Comparison of ENCODE assay signal across 12 mouse cellular contexts in the genomic region with DNA sequence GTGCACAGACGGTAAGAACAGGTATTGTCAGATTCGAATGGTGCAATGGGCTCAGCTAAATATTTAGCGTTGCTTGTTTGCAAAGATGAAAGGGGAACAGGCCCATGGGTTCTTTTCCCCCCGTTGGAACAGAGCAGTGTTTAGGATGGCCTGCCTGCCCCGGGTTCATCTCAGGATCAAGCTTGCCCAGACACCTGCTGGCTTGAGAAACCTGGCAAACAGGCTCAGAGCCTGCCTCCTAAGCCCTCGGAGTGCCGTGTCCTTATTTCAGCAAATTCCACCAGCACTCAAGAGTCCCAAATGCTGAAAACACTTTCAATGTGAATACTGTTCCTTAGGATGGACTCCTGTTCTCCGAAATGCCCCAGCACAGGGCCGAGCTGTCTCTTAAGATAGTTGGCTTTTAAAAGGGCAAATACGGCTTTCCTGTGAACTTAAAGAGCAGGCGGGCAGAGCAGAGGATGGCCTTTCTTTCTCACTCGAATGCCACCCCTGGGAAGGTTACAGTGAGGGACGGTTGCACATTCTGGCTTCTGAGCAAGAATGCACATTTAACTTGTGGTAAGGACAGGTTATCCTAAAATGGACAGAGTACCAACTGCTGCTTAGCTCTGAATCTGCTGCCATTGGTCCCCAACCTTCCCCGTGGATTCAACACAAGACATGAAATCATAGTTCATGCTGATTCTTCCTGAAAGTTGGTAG. TPM values are rescaled to one million over a fixed set of nuclear protein-coding genes. Genes with fewer than 3 reads are reported as not detected.
DNase-seq lines count a peak whose midpoint lies in the region; ATAC-seq and TF ChIP-seq lines count a peak whose summit lies in the region.
"Had no signal": no experiment of that assay in that cellular context is flagged by ENCODE, and none has a peak within 500 bp of the region (broad histone marks: within the 10 kb centered on the region; RNA-seq: fewer than 3 reads in every experiment).

No protein-coding gene starts in this region.

- 82% methylated on average over 14 of the region's 14 CpGs for WGBS in kidney, adult 2 months
- 89% methylated on average over 14 of the region's 14 CpGs for WGBS in kidney, embryonic 14.5 days
- WGBS in limb, embryonic 15.5 days = 72% methylated on average over 14 of the region's 14 CpGs

- ATAC-seq in kidney, embryonic 14.5 days (ENCODE audit: low FRiP score, low TSS enrichment) = no peak
- no peak for ATAC-seq in limb, embryonic 15.5 days (ENCODE audit: insufficient number of reproducible peaks, low FRiP score, low TSS enrichment, low read depth)
- ATAC-seq: forebrain, embryonic 15.5 days had no signal

- H3K4me3 ChIP-seq in kidney, adult 2 months (ENCODE audit: insufficient read depth, low read depth, low read length) = no peak overlapping the region
- no peak overlapping the region for H3K4me3 ChIP-seq in kidney, embryonic 14.5 days (ENCODE audit: low read length)
- H3K4me3 ChIP-seq in cortical plate, adult 2 months (ENCODE audit: insufficient read depth, low read length) = peak overlapping the region; percentile 37; the same call in 1 of the 2 replicates
- H3K4me3 ChIP-seq in limb, embryonic 15.5 days = no peak overlapping the region
- H3K4me3 ChIP-seq: forebrain, embryonic 15.5 days; myocyte had no signal

- H3K36me3 ChIP-seq in kidney, adult 2 months (ENCODE audit: control insufficient read depth, insufficient read depth, low read length) = no peaks in the 10 kb centered on the region
- H3K36me3 ChIP-seq in kidney, embryonic 14.5 days (ENCODE audit: control insufficient read depth, insufficient read depth, low read length) = peaks cover 3% of the 10 kb centered on the region; the same call in 1 of the 2 replicates
- peaks cover 12% of the 10 kb centered on the region; the same call in 1 of the 2 replicates for H3K36me3 ChIP-seq in limb, embryonic 15.5 days

- no peaks in the 10 kb centered on the region for H3K27me3 ChIP-seq in kidney, adult 2 months (replicated peaks; ENCODE audit: control insufficient read depth, insufficient read depth, low read length)
- no peaks in the 10 kb centered on the region for H3K27me3 ChIP-seq in kidney, embryonic 14.5 days (ENCODE audit: control insufficient read depth, insufficient read depth, low read length)
- H3K27me3 ChIP-seq in limb, embryonic 15.5 days = no peaks in the 10 kb centered on the region
- H3K27me3 ChIP-seq: forebrain, embryonic 15.5 days had no signal

- TF ChIP-seq POLR2A in kidney, adult 2 months (IDR thresholded peaks at IDR 0.05; ENCODE audit: low read depth, low read length) = no peak
- TF ChIP-seq POLR2A in cortical plate, adult 2 months (IDR thresholded peaks at IDR 0.05; ENCODE audit: extremely low read depth, insufficient read depth, low read length) = no peak

- H3K9ac ChIP-seq in kidney, embryonic 14.5 days (ENCODE audit: low read depth, low read length) = no peak overlapping the region
- H3K9ac ChIP-seq in limb, embryonic 15.5 days = no peak overlapping the region
- H3K9ac ChIP-seq: forebrain, embryonic 15.5 days had no signal

- peaks cover 5% of the 10 kb centered on the region for H3K9me3 ChIP-seq in kidney, embryonic 14.5 days (ENCODE audit: control insufficient read depth, low read length)
- H3K9me3 ChIP-seq in limb, embryonic 15.5 days = no peaks in the 10 kb centered on the region
- H3K9me3 ChIP-seq: forebrain, embryonic 15.5 days had no signal

- peak; percentile 60 for DNase-seq in cerebellum, adult 9-11 months
- no peak for DNase-seq in cerebellum, adult 8-10 months
- no peak for DNase-seq in kidney, adult 2 months
- DNase-seq in layer of hippocampus, postnatal 14 days (ENCODE audit: low spot score in 2 of 2) = no peak
- no peak for DNase-seq in MN1 (ENCODE audit: low spot score)
- DNase-seq: embryo, embryonic 11 days; lung, adult 18-20 months had no signal

- peak overlapping the region; percentile 70; the same call in 1 of the 2 replicates for H3K27ac ChIP-seq in kidney, adult 2 months (ENCODE audit: insufficient read depth, low read depth, low read length)
- H3K27ac ChIP-seq in kidney, embryonic 14.5 days (ENCODE audit: low read depth, low read length) = no peak overlapping the region
- H3K27ac ChIP-seq in cortical plate, adult 2 months (ENCODE audit: insufficient read depth, low read length) = peak overlapping the region; percentile 87
- H3K27ac ChIP-seq in limb, embryonic 15.5 days = peak overlapping the region; percentile 44
- H3K27ac ChIP-seq: forebrain, embryonic 15.5 days had no signal

- no peak overlapping the region for H3K4me2 ChIP-seq in kidney, embryonic 14.5 days (replicated peaks; ENCODE audit: low read depth, low read length)
- no peak overlapping the region for H3K4me2 ChIP-seq in limb, embryonic 15.5 days
- H3K4me2 ChIP-seq: forebrain, embryonic 15.5 days had no signal

- no peak for TF ChIP-seq CTCF in kidney, adult 2 months (conservative IDR thresholded peaks at IDR 0.05; ENCODE audit: insufficient read depth, insufficient read length, low read depth, low read length)
- TF ChIP-seq CTCF in cortical plate, adult 2 months (IDR thresholded peaks at IDR 0.05; ENCODE audit: extremely low read depth, insufficient read depth, low read length) = no peak

- H3K4me1 ChIP-seq in kidney, adult 2 months (ENCODE audit: control insufficient read depth, insufficient read depth, low read length) = no peaks in the 10 kb centered on the region; the same call in 1 of the 2 replicates
- H3K4me1 ChIP-seq in kidney, embryonic 14.5 days (ENCODE audit: control insufficient read depth, insufficient read depth, low read length) = no peaks in the 10 kb centered on the region
- H3K4me1 ChIP-seq in cortical plate, adult 2 months (ENCODE audit: control insufficient read depth, insufficient read depth, low read length) = peaks cover 8% of the 10 kb centered on the region
- H3K4me1 ChIP-seq in limb, embryonic 15.5 days = peaks cover 10% of the 10 kb centered on the region; the same call in 1 of the 2 replicates
- H3K4me1 ChIP-seq: forebrain, embryonic 15.5 days had no signal

RNA-seq across cellular contexts. Expression of gene Zbtb38, which starts 55.7 kb away (rescaled TPM):
- 10.2 and 12.9 TPM in 2 replicates for polyA plus RNA-seq in kidney, adult 2 months (2012; rRNA removed)
- polyA plus RNA-seq in kidney, embryonic 14.5 days (2014; fragmentation: Nextera tagmentation; extraction: Ambion mirVana) = 15.6 and 20.5 TPM in 2 replicates
- polyA plus RNA-seq in cortical plate, adult 2 months (2012; rRNA removed) = 19.1 and 20.3 TPM in 2 replicates
- polyA plus RNA-seq in limb, embryonic 15.5 days (2015; fragmentation: Nextera tagmentation; extraction: Ambion mirVana) = 16.8 and 17.2 TPM in 2 replicates
- total RNA-seq in layer of hippocampus, postnatal 14 days (2021) = 10 to 100 TPM; 42.4 to 45.3 TPM
